Mouse (Mus musculus) 3134 (cell line): ENCODE measurements around the gene Cox7c.
"Not testable (repeated sequence)": the region's sequence is repeated elsewhere in the genome, so short reads cannot be mapped to it uniquely, and the experiment has no call there.

Experiments used
- DNase-seq: peaks from one replicate; pipeline ENCODE4 v3.0.0-alpha.2; 2011; ENCODE audit warnings: low spot score; ENCODE audit not compliant: insufficient read length; ENCODE audit errors: extremely low read depth

Gene Cox7c

DNA sequence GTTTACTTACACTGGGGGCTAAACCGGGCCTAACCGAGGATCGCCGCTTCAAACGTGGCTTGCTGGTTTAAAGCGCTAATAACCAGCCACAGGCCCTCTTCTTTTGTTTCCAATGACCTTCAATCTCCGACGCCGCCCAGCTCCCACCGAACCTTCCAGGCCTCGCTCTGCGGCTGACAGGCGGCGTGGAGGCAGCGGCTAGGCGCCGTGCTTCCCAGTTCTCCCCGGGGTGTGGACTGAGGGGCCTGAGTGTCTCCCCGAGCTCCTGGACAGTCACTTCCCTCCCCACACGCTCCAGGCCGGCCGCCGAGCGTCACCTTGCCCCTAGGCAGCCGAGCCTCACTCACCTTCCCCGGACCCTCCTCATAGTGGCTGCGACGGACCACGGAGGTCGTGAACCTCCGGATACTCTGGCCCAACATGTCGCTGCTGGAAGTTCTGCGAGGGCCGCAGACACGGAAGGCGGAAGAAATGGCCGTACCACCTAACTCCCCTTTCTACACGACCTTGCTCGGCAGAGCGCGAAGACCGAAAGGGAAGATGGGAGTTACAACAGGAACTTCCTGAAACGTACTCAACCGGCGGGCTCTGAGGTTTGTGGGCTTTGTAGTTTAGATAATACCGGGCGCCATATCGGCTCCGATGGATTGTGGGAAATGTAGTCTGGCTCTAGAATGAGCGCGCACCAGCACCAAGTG lies at the start of gene Cox7c:
Cox7c (minus strand) TSS at position 651 of the 698 bp plus-strand sequence.
- peak; percentile 83 for DNase-seq

DNA sequence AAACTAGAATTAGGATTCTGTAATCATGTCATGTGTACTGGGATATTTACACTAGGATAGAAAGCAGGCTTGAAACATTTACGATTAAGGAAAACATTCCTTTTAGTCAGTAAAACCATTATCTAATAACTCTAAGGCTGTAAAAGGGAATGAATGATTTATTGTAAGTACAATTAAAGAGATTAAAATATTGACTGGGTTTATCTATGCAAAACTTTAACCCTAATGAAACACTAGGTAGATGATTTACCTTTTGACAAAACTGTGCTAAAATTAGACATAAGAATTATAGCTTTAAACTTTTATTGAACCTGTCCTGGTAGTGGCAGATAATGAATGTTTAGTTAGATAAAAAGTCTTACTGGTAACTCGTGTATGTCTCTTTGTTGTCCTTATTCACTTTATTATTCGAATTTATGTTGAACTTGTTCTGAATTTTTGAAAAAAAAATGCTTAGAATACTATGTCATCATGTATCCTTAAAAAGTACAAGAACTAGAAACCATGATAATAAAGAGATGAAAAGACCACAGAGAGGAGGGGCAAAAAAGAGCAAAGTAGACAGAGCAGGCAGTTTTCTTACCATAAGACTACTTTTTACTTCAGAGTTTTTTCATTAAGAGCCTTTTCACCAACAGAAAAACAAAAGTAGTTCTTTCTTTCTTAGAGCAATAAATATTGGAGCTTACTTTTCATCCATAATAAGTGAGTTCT lies 21.5 kb upstream of the Cox7c start:
- DNase-seq: no peak

DNA sequence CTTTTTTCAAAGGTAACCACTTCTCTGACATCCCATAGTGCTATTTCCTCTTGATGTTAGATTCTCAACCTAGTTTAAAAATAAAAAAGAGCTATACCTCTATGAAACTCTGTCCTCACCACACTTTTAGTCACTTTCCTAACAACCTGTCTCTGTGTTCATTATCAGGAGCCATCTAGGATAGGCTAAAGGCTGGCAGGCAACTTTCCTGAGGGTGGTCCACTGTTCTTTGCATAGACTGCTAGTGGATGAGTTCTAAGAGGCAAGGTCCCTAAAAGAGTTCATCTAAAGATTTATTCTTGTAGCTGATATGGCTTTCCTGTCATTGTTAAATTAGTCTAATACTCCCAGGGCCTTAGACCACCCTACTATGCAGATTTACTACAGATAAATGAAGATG lies 20.8 kb upstream of the Cox7c start:
- DNase-seq: no peak

DNA sequence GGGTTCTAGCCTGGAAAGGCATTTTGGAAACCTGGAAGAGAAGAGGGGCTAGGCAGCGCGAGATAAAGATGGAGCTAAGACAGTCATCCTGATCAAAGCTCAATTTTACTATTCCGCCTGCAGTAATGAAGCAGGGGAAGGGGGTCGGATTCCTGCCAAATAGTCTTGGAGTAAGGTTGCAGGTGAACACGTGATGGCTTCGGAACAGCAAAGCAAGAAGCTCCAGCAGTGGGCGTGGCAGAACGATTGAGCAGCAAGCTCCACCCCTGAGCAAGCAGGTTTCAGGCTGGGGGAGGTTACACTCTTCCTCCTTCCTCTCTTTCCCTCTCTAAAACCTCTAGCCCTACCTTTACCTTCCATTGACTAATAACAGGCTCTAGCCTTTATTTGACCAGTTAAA lies 7.4 kb upstream of the Cox7c start:
- DNase-seq: not testable (repeated sequence)

DNA sequence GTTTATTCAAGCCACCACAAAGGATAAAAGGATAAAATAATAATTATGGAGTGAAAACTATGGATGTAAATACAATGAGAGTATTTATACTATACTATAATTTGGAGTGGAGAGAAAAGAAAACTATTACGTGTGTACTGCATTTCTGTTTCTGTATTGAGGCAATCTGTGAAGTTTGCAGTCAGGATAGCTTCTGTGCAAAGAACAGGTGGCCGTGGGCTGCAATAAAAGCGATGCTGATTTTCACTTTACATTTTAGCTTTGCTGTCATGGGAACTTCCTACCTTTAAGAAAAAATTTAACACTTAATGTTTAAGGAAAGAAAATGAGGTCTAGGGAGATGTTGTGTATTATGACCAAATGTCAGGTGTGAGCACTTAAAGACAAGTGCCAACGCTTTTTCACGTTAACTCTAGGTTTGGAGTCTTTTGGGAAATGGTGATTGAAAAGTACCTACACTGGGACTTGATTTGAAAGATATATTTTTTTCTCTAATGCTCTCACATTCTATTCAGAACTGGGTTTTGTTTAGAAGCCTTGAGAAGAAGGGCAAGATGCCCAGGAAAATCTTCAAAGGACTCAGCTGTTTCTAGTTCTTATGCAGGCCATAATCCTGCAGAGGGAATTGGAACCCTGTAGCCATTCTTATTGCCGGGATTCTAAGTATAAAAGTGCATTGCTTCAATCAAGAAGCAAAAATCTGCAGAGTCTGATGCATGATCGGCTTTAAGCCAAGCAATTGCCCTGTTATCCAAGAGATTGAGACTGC lies 41.6 kb downstream of the Cox7c start:
- no peak for DNase-seq
